Mouse (Mus musculus): ENCODE results near the gene Il12rb2. TPM values are rescaled to one million over a fixed set of nuclear protein-coding genes. Genes with fewer than 3 reads are reported as not detected.

The Il12rb2 gene
- polyA plus RNA-seq, 1 experiment = not detected

GRCm38 (mm10) chr6:67301230-67301629, 74.8 kb downstream of the Il12rb2 start:
- H3K36me3 ChIP-seq (ENCODE audit: control insufficient read depth) = no peaks in the 10 kb centered on the region; the same call in 1 of the 2 replicates
- H3K4me1 ChIP-seq (ENCODE audit: control insufficient read depth) = no peaks in the 10 kb centered on the region
- no peaks in the 10 kb centered on the region for H3K9me3 ChIP-seq (ENCODE audit: control insufficient read depth, low read length)
- TF ChIP-seq GATA1 (IDR thresholded peaks at IDR 0.05; ENCODE audit: low read length) (no peak), TAL1 (IDR thresholded peaks at IDR 0.05; ENCODE audit: low read length) (no peak)
- H3K4me3 ChIP-seq (replicated peaks) = no peak overlapping the region
- no peaks in the 10 kb centered on the region for H3K27me3 ChIP-seq (ENCODE audit: control insufficient read depth)

- Histone ChIP-seq H3K36me3 (ENCODE audit: control insufficient read depth) (no peaks in the 10 kb centered on the region; the same call in 1 of the 2 replicates), H3K9me3 (ENCODE audit: control insufficient read depth, low read length) (no peaks in the 10 kb centered on the region), H3K4me3 (replicated peaks) (no peak overlapping the region), H3K27me3 (ENCODE audit: control insufficient read depth) (no peaks in the 10 kb centered on the region), H3K4me1 (ENCODE audit: control insufficient read depth) (no peaks in the 10 kb centered on the region)
- TF ChIP-seq GATA1 (IDR thresholded peaks at IDR 0.05; ENCODE audit: low read length) (no peak), TAL1 (IDR thresholded peaks at IDR 0.05; ENCODE audit: low read length) (no peak)
Observed at GRCm38 (mm10) chr6:67300710-67301163, 75.3 kb downstream of the Il12rb2 start.

DNA sequence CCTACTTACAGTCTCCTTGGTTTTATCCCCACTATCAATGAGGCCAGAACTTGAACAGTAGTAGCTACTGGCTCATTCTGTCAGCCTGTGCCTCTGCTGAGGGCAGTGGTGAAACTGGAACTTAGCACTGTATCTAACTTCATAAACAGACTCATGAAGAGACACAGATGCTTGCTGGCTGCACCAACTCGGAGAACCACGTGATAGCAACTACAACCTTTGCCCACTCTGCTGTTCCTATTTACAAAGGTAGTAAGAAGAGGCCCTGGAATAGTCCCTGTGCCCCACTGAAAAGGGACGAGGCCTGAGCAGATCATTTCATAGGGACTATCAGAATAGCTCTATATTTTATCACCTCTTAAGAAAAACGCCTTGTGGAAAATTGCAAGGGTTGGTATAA, 75.7 kb downstream of the Il12rb2 start:
- Histone ChIP-seq H3K4me1 (ENCODE audit: control insufficient read depth) (no peaks in the 10 kb centered on the region), H3K36me3 (ENCODE audit: control insufficient read depth) (no peaks in the 10 kb centered on the region; the same call in 1 of the 2 replicates), H3K4me3 (replicated peaks) (no peak overlapping the region), H3K27me3 (ENCODE audit: control insufficient read depth) (no peaks in the 10 kb centered on the region), H3K9me3 (ENCODE audit: control insufficient read depth, low read length) (no peaks in the 10 kb centered on the region)
- TF ChIP-seq TAL1 (IDR thresholded peaks at IDR 0.05; ENCODE audit: low read length) (no peak), GATA1 (IDR thresholded peaks at IDR 0.05; ENCODE audit: low read length) (no peak)

DNA sequence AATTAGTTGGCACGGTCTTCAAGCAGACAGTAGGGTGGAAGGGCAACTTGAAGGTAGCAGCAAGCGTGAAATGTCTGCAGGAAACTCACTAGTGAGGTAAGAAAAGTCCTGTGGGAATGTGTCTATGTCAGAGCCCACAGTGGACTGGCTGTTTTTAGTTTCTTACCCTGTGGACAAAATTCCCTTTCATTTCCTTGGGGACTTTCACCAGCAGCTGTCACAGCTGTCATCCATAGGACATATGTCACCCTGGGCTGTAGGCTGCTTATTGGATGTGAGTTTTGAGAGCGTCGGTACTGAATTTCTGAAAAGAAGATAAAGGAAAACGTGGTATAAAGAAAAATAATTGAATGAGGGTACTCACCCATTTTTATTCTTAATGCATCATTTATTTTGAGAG, 77.2 kb downstream of the Il12rb2 start:
- no peaks in the 10 kb centered on the region for H3K4me1 ChIP-seq (ENCODE audit: control insufficient read depth)
- TF ChIP-seq TAL1 (IDR thresholded peaks at IDR 0.05; ENCODE audit: low read length) (no peak), GATA1 (IDR thresholded peaks at IDR 0.05; ENCODE audit: low read length) (no peak)
- no peaks in the 10 kb centered on the region for H3K27me3 ChIP-seq (ENCODE audit: control insufficient read depth)
- no peaks in the 10 kb centered on the region; the same call in 1 of the 2 replicates for H3K36me3 ChIP-seq (ENCODE audit: control insufficient read depth)
- H3K9me3 ChIP-seq (ENCODE audit: control insufficient read depth, low read length) = no peaks in the 10 kb centered on the region
- no peak overlapping the region for H3K4me3 ChIP-seq (replicated peaks)

- Histone ChIP-seq H3K4me1 (ENCODE audit: control insufficient read depth) (no peaks in the 10 kb centered on the region), H3K9me3 (ENCODE audit: control insufficient read depth, low read length) (no peaks in the 10 kb centered on the region), H3K27me3 (ENCODE audit: control insufficient read depth) (no peaks in the 10 kb centered on the region), H3K36me3 (ENCODE audit: control insufficient read depth) (peaks cover 19% of the 10 kb centered on the region), H3K4me3 (replicated peaks) (no peak overlapping the region)
- TF ChIP-seq TAL1 (IDR thresholded peaks at IDR 0.05; ENCODE audit: low read length) (no peak), GATA1 (IDR thresholded peaks at IDR 0.05; ENCODE audit: low read length) (no peak)
Observed at GRCm38 (mm10) chr6:67296126-67296525, 79.9 kb downstream of the Il12rb2 start.

GRCm38 (mm10) chr6:67292042-67292623, 83.9 kb downstream of the Il12rb2 start:
- TF ChIP-seq TAL1 (IDR thresholded peaks at IDR 0.05; ENCODE audit: low read length) = no peak
- TF ChIP-seq GATA1 (IDR thresholded peaks at IDR 0.05; ENCODE audit: low read length) = no peak
- Histone ChIP-seq H3K4me3 (replicated peaks) (no peak overlapping the region), H3K36me3 (ENCODE audit: control insufficient read depth) (peaks cover 59% of the 10 kb centered on the region)

GRCm38 (mm10) chr6:67282897-67283296, 93.1 kb downstream of the Il12rb2 start:
- Histone ChIP-seq H3K36me3 (ENCODE audit: control insufficient read depth) (peaks cover 100% of the 10 kb centered on the region), H3K9me3 (ENCODE audit: control insufficient read depth, low read length) (no peaks in the 10 kb centered on the region), H3K27me3 (ENCODE audit: control insufficient read depth) (no peaks in the 10 kb centered on the region), H3K4me1 (ENCODE audit: control insufficient read depth) (peaks cover 15% of the 10 kb centered on the region), H3K4me3 (replicated peaks) (no peak overlapping the region)
- TF ChIP-seq GATA1 (IDR thresholded peaks at IDR 0.05; ENCODE audit: low read length) = no peak
- TF ChIP-seq TAL1 (IDR thresholded peaks at IDR 0.05; ENCODE audit: low read length) = no peak

More at GRCm38 (mm10) chr6:67292042-67292623, 83.9 kb downstream of the Il12rb2 start:
- no peaks in the 10 kb centered on the region for H3K27me3 ChIP-seq (ENCODE audit: control insufficient read depth)
- no peaks in the 10 kb centered on the region for H3K4me1 ChIP-seq (ENCODE audit: control insufficient read depth)
- H3K9me3 ChIP-seq (ENCODE audit: control insufficient read depth, low read length) = no peaks in the 10 kb centered on the region

GRCm38 (mm10) chr6:67281614-67282197, 94.3 kb downstream of the Il12rb2 start:
- H3K27me3 ChIP-seq (ENCODE audit: control insufficient read depth) = no peaks in the 10 kb centered on the region
- TF ChIP-seq TAL1 (IDR thresholded peaks at IDR 0.05; ENCODE audit: low read length) = no peak
- TF ChIP-seq GATA1 (IDR thresholded peaks at IDR 0.05; ENCODE audit: low read length) = no peak
- no peak overlapping the region for H3K4me3 ChIP-seq (replicated peaks)
- H3K36me3 ChIP-seq (ENCODE audit: control insufficient read depth) = peaks cover 100% of the 10 kb centered on the region
- H3K4me1 ChIP-seq (ENCODE audit: control insufficient read depth) = peaks cover 15% of the 10 kb centered on the region
- H3K9me3 ChIP-seq (ENCODE audit: control insufficient read depth, low read length) = no peaks in the 10 kb centered on the region

DNA sequence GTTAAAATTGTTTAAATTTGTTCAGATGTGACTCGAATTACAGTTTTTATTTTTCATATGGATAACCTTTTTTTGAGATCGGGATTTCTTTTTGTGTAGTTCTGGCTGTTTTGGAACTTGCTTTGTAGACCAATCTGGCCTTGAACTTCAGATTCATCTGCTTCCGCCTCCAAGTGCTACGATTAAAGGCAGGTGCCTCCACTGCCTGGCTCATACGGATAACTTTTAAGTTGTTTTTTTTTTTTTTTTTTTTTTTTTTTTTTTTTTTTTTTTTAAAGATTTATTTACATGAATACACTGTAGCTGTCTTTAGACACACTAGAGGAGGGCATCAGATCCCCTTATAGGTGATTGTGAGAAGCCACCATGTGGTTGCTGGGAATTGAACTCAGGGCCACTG, 98.0 kb downstream of the Il12rb2 start:
- no peak for TF ChIP-seq GATA1 (IDR thresholded peaks at IDR 0.05; ENCODE audit: low read length)
- no peak for TF ChIP-seq TAL1 (IDR thresholded peaks at IDR 0.05; ENCODE audit: low read length)
- H3K4me3 ChIP-seq (replicated peaks) = no peak overlapping the region
- H3K27me3 ChIP-seq (ENCODE audit: control insufficient read depth) = no peaks in the 10 kb centered on the region
- H3K36me3 ChIP-seq (ENCODE audit: control insufficient read depth) = peaks cover 100% of the 10 kb centered on the region
- no peaks in the 10 kb centered on the region for H3K9me3 ChIP-seq (ENCODE audit: control insufficient read depth, low read length)
- H3K4me1 ChIP-seq (ENCODE audit: control insufficient read depth) = peaks cover 24% of the 10 kb centered on the region
